Mouse (Mus musculus) monocyte, adult 2 months (primary cell): ENCODE measurements around the gene Fbxl13.

Experiments used
- DNase-seq, 2 experiments: peaks; one replicate each; pipeline ENCODE4 v3.0.0; 2022; ENCODE audit warnings: low spot score in 2 of 2, low read depth in 1 of 2

The Fbxl13 gene

GRCm38 (mm10) chr5:21578136-21578535, 67.3 kb downstream of the Fbxl13 start:
- DNase-seq = no peak

GRCm38 (mm10) chr5:21575210-21575550, 70.3 kb downstream of the Fbxl13 start:
- no peak for DNase-seq

DNA sequence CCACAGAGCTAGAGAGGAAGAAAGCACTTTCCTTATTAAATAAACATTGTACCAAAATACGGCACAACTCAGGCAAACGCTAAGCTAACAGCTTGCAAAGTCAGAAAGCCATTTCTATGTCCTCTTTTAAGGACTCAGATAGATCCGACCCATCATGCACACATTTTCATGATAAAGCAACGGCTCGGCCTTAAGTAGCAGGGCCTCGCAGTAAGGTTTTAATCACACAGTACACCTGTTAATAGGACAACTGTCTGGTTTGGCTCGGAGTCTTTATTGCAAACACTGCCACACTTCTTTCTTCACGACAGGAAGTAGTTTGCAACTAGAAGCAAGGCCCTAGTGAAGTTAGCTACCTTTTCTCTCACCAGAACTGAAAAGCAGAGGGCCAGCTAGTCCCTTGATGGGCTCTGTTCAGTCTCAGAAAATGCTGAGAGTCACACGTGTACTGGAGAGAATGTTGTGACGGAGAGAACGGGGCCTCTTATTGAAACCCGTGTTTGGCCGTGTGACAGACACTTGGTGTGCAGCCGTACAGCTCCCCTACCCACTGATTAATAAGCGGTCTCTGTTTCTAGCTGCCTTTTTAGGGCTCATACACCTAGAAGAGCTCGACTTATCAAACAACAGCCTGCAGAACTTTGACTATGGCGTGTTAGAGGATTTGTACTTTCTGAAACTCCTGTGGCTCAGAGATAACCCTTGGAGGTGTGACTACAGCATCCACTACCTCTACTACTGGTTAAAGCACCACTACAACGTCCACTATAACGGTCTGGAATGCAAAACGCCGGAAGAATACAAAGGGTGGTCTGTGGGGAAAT, 70.8 kb downstream of the Fbxl13 start:
- DNase-seq = no peak

- no peak for DNase-seq
Measured at GRCm38 (mm10) chr5:21572764-21573416, 72.5 kb downstream of the Fbxl13 start.

GRCm38 (mm10) chr5:21567784-21568183, 77.7 kb downstream of the Fbxl13 start:
- DNase-seq = no peak

DNA sequence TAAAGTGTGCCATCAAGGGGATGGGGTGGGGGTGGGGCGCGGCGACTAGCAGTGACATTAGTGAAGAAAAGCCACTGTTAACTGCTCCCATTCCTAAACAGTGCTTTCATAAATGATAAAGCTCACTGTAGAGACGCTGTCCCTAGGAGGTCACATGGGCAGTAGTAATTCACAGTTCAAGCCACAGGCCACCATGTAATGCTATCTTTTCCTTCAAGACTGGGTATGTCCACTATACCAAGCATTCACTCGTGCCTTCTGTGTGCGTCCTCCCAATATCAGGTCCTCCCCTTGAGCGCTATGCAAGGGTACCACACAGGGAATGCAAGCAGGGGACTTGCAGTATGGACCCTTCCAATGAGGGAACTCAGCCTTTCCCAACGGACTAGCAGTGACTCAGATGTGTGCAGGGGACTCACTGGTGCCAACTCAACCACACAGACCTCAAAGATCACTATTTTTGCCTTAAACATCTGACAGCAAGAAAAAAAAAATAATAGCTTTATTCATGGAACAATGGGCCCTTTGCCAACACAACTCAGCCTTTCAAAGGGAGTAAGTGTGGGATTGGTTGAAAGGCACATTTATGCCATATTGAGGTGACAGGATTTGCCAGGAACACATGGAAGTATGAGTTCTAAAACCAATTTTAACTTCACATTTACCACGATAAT, 79.9 kb downstream of the Fbxl13 start:
- no peak for DNase-seq

- DNase-seq = peak; percentile 51 to 67
Measured at GRCm38 (mm10) chr5:21563936-21564335, 81.5 kb downstream of the Fbxl13 start.

DNA sequence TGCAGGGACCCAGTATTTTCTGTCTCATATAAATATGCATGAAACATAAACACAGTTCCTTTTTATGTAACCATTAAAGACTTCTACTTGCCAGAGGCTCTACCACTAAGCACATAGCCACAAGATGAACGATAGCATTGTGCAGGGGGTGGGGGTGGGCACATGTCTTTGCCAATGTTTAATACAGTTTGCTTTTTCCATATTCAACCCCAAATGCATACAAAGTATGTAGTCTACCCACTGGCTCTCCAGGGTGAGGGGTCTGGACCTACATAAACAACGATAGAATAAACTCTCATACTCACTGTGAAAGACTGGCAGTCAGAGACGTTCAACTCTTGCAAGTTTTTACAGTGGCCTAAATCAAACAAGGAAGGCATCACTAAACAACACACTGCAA, 88.9 kb downstream of the Fbxl13 start:
- DNase-seq = no peak

DNA sequence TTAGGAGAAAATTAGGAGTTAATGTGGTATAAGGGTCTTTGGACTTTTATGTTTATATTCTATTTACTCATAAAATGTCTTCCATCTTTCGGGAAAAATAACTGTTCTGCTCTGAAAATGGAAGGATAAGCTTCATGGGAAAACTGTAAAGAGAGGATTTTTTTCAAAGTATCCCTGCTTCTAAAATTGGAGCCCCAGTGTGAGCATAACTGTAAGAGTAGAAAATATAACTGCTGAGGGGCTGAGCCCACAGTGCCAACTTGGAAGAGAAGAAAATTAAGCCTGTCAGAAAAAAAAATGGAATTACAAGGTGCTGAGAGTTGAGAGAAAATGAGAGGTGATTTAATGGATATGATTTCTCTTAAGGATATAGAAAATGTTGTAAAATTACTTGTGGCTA, 90.7 kb downstream of the Fbxl13 start:
- DNase-seq = no peak

- no peak for DNase-seq
Measured at GRCm38 (mm10) chr5:21553685-21554084, 91.7 kb downstream of the Fbxl13 start.

DNA sequence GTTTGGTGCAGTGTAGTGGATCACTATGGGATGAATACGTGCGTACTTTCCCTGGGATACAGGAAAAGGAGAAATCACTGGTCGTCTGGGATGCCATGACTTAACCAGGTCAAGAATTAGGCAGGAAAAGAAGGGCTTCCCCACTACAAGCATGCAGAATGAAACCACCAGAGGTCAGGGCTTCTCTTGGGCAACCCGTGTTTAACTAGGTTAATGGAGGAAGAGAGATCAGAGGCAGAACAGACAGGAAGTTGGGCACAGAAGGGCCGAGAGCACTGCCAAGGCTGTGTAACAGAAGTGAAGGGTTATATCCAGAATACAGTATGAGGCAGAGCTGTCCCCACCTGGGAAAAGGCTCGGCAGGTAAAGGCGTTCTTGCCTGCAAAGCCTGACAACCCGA, 98.4 kb downstream of the Fbxl13 start:
- no peak for DNase-seq

DNA sequence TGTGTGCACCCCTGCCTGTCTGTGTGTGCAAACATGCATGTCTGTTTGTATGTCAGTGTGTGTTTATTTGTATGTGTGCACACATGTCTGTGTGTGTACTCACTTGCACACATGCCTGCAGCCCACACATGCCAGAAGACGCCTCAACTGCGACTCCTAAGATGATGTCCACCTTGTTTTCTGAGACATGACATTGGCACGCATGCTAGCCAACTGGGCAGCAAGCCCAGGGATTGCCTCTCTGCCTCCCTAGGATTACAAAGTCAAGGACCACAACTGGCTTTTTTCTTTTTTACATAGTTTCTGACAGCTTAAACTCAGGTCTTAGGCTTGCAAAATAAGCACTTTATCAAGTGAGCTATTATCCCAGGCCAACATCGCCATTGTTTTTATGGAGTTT, 99.6 kb downstream of the Fbxl13 start:
- no peak for DNase-seq

DNA sequence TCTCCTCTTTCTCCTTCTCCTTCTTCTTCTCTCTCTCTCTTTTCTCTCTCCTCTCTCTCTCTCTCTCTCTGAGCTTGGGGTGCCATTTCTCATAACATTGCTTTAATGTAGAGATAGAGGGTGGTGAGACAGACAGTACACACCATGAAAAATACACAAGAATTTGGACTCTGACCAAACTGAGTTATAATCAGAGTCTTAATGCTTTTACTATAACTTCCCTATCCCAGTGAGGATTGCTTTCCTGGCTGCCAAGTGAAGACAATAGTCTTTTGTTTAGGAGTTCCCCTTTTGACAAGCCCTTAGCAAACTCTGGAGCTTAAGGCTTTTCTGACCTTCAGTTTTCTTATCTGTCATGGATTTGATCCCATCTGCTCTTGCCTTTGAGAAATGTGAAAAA, 100.2 kb downstream of the Fbxl13 start:
- no peak for DNase-seq

DNA sequence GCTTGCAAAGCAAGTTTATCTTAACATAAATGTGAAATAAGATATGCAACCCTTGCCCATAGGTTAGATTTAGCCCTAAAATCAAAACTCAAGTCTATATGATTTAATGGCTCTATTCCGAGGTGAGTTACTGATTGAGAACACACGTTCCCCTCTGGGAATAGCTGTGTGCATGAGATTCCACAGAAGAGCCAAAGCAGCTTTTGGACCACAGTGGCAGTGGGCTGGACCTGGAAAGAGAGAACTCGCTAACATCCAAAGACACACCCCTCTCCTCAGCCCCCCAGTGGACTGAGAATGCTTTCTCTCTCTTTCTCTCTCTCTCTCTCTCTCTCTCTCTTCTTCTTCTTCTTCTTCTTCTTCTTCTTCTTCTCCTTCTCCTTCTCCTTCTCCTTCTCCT, 100.6 kb downstream of the Fbxl13 start:
- DNase-seq = no peak

- no peak for DNase-seq
Measured at GRCm38 (mm10) chr5:21543409-21544201, 101.8 kb downstream of the Fbxl13 start, which contains the start of gene Lrrc17. Lrrc17 (plus strand) TSS chr5:21543559.

DNA sequence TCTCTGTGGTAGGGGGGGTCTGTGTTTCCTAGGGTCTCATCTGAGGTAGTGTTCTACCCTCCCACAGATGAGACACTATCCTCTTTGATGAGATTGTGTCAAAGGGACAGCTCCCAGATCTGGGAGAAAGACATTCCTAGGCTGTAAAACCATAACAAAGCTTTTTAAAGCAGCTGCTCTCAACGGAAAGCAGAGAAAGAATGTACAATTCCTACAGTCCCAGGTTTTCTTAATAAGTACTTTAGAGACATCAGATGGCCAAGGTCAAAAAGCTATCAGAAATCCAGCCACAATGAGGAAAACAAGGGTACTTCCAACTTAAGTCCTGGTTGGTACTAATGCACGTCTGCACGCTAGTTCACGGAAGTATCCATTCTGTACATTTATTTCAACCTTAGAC, 103.2 kb downstream of the Fbxl13 start:
- DNase-seq = no peak

DNA sequence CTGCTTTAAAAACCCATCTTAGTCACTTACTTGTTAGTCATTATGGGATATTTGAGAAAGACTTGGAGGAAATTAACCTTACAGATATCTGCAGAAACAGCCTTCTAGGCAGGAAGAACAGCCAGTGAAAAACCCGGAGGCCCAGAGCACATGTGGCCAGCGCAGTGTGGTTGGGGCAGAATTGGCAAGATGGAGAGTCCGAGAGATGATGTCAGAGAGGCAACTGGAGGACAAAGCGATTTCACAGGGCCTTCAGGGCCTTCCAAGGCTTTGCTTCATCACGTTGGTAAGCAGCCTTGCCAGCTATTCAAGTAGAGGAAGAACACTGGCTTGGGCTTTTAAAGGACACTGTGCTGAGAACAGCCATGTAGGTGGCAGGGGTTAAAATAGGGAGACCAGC, 112.5 kb downstream of the Fbxl13 start:
- no peak for DNase-seq

- DNase-seq = no peak
Measured at GRCm38 (mm10) chr5:21532126-21532525, 113.3 kb downstream of the Fbxl13 start.

DNA sequence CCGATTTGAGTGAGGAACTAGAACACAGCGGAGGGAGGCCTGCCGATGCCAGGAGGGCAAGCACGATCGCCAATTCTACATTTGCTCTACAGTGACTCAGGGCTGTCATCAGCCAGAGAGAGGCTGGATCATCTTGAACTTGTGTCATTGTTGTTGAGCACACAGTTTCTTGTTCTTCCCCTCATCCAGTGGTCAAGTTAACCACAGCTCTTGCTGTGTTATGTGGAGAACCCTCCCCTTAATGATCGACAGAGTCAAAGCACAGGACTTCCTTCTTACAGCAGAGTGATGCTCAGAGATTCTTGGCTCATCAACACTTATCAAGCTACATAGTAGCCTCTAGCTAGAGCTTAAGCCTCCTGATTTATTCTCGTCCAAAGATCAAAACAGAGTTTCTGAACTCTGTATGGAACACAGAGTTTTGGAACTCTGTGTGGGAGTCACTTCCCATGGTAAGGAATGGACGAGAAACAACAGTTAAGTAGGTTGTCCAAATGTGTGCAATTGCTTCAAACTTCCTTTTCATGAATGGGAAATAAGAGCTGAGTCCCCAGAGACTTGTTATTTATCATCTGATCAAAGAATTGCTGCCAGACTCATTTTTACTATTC, 116.2 kb downstream of the Fbxl13 start:
- DNase-seq = peak in 1 of 2 experiments; percentile 8

DNA sequence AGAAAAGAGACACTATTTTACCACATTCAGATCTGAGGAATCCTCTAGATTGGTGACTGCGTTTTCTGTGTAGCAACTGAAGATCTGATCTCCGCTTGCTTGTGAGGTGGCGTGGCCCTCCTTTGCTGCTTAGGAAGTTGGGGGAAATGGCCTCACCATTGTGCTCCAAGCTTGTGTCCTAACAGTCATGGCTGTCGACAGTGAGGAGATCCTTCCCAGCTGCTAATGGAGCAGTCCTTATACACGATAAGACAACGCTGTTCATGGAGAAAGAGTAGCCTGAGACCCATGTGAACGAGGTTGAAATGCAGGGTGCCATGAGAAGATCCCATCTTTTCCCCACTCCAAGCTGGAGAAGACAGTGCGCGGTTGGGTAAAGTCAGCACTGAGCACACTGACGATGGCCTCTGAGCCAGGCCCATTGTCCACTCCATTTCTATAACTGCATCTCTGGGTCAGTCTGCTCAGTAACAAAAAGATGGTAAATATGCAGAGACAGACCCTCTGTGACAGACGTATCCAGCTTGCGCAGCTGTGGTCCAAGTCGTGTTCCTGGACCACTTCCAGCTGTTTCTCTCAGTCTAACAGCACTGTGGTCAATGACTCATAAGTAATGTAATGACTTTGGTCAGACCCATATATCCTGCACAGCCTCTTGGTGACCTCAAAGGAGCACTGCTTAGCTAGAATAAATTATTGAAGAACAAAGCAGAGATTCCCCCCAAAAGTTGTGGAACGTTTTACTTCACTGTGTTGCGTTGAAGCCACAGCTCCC, 117.2 kb downstream of the Fbxl13 start:
- no peak for DNase-seq
